Mouse (Mus musculus): ENCODE measurements around the gene Chmp4b. TPM values are rescaled to one million over a fixed set of nuclear protein-coding genes. Genes with fewer than 3 reads are reported as not detected.

The Chmp4b gene
- polyA plus RNA-seq, 1 experiment, result 102 TPM

DNA sequence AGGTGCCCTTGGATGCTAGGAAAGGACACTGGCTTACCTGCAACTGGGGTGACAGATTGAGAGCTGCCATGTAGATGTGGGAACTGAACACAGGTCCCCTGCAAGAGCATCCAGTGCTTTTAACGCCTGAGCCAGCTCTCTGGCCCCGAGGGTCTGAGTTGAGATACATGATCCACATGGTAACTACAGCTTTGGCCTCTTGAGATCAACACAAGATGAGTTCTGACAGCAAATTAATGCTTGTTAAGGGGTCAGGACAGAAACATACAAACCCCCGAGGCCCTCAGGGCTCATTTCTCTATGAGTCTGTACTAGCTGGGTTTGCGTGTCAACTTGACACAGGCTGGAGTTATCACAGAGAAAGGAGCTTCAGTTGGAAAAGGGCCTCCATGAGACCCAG is 92.4 kb downstream of the Chmp4b start:
- Histone ChIP-seq H3K4me1 (ENCODE audit: control insufficient read depth, insufficient read depth, low read length) (no peaks in the 10 kb centered on the region), H3K36me3 (ENCODE audit: control insufficient read depth, insufficient read depth, low read length) (no peaks in the 10 kb centered on the region), H3K27ac (ENCODE audit: insufficient read depth, low read depth, low read length) (no peak overlapping the region), H3K27me3 (replicated peaks; ENCODE audit: control insufficient read depth, insufficient read depth, low read length) (no peaks in the 10 kb centered on the region), H3K4me3 (ENCODE audit: insufficient read depth, low read depth, low read length) (no peak overlapping the region)
- no peak for TF ChIP-seq POLR2A (IDR thresholded peaks at IDR 0.05; ENCODE audit: low read depth, low read length)
- TF ChIP-seq CTCF (conservative IDR thresholded peaks at IDR 0.05; ENCODE audit: insufficient read depth, insufficient read length, low read depth, low read length), result no peak
- DNase-seq, result no peak
- 63% methylated on average over 4 of the region's 4 CpGs for WGBS

Other genes with a start within 250 kb of the Chmp4b start
- 60.5 and 63.4 TPM in 2 replicates for gene Snta1, start 243.6 kb upstream of the Chmp4b start, polyA plus RNA-seq (2012; rRNA removed)
- gene Cbfa2t2, start 215.2 kb upstream of the Chmp4b start, polyA plus RNA-seq (2012; rRNA removed), result 11.7 and 11.8 TPM in 2 replicates
- gene 1700003F12Rik, start 104.6 kb upstream of the Chmp4b start, polyA plus RNA-seq (2012; rRNA removed), result 0.29 and 0.52 TPM in 2 replicates
- 0.05 TPM in 1 of 2 replicates, not detected in the other for gene Actl10, start 99.9 kb upstream of the Chmp4b start, polyA plus RNA-seq (2012; rRNA removed)
- gene Necab3, start 92.8 kb upstream of the Chmp4b start, polyA plus RNA-seq (2012; rRNA removed), result 1.5 and 1.8 TPM in 2 replicates
- gene E2f1, start 81.8 kb upstream of the Chmp4b start, polyA plus RNA-seq (2012; rRNA removed), result 3.6 and 4.1 TPM in 2 replicates
- gene Pxmp4, start 48.0 kb upstream of the Chmp4b start, polyA plus RNA-seq (2012; rRNA removed), result 118 and 138 TPM in 2 replicates
- gene Zfp341, start 38.4 kb upstream of the Chmp4b start, polyA plus RNA-seq (2012; rRNA removed), result 4.9 and 5.3 TPM in 2 replicates
- gene 4930519P11Rik, start 38.3 kb upstream of the Chmp4b start, polyA plus RNA-seq (2012; rRNA removed), result 0.57 and 0.86 TPM in 2 replicates
- not detected in 2 replicates for gene Gm14214, start 118.3 kb downstream of the Chmp4b start, polyA plus RNA-seq (2012; rRNA removed)
- 152 and 163 TPM in 2 replicates for gene Raly, start 139.4 kb downstream of the Chmp4b start, polyA plus RNA-seq (2012; rRNA removed)
- not detected in 2 replicates for gene a, start 139.7 kb downstream of the Chmp4b start, polyA plus RNA-seq (2012; rRNA removed)
- 9.9 and 15.2 TPM in 2 replicates for gene Eif2s2, start 241.2 kb downstream of the Chmp4b start, polyA plus RNA-seq (2012; rRNA removed)

Measured in kidney, adult 2 months (tissue).